Mouse (Mus musculus) liver, embryonic 14.5 days (tissue): ENCODE data around the gene Ltf. TPM values are rescaled to one million over a fixed set of nuclear protein-coding genes. Genes with fewer than 3 reads are reported as not detected.

Experiments
- ATAC-seq: fragments of 200-750 bp; cut with Nextera tagmentation; 2 replicates; pipeline ENCODE4 v1.8.0; 2017; ENCODE audit warnings: moderate number of reproducible peaks, mild to moderate bottlenecking, moderate library complexity; ENCODE audit not compliant: insufficient read depth
- DNase-seq, 3 experiments: peaks; one replicate each; pipeline ENCODE4 v3.0.0-alpha.2; 2012 to 2013; ENCODE audit warnings: low read depth in 3 of 3, low spot score in 3 of 3
- H3K27ac ChIP-seq: fragments of 300-500 bp; sonication (generic); 2 replicates; pipeline ENCODE4 v1.5.1; 2014; ENCODE audit warnings: moderate library complexity, mild to moderate bottlenecking, control low read depth, inconsistent platforms
- H3K27me3 ChIP-seq: fragments of 300-500 bp; sonication (generic); 2 replicates; pipeline ENCODE4 v1.6.1; 2014; ENCODE audit warnings: mild to moderate bottlenecking, low read length, moderate library complexity; ENCODE audit not compliant: control insufficient read depth, insufficient read depth
- H3K36me3 ChIP-seq: fragments of 300-500 bp; sonication (generic); replicated peaks from 2 replicates; pipeline ENCODE4 v1.6.1; 2014; ENCODE audit warnings: low read depth; ENCODE audit not compliant: control insufficient read depth, insufficient read depth
- H3K4me1 ChIP-seq, 2 experiments: fragments of 200-500 bp in 1 of 2; fragments of 300-500 bp in 1 of 2; sonication (generic) in 1 of 2; replicated peaks; 2 replicates each; pipeline ENCODE4 v1.6.1; 2012 to 2014; ENCODE audit warnings: antibody characterized with exemption in 1 of 2, inconsistent platforms in 1 of 2, low read length in 1 of 2; ENCODE audit not compliant: control insufficient read depth in 2 of 2, insufficient read depth in 2 of 2
- H3K4me2 ChIP-seq: fragments of 300-500 bp; sonication (generic); 2 replicates; pipeline ENCODE4 v1.6.1; 2014; ENCODE audit warnings: low read depth, mild to moderate bottlenecking, control low read depth, moderate library complexity
- H3K4me3 ChIP-seq, 2 experiments: fragments of 200-500 bp in 1 of 2; fragments of 300-500 bp in 1 of 2; sonication (generic) in 1 of 2; 2 replicates each; pipeline ENCODE4 v1.5.1; 2012 to 2014; ENCODE audit warnings: low read depth in 2 of 2, low read length in 2 of 2, mild to moderate bottlenecking in 2 of 2, control low read depth in 1 of 2, inconsistent platforms in 1 of 2, moderate library complexity in 1 of 2; ENCODE audit not compliant: insufficient read depth in 1 of 2
- H3K9ac ChIP-seq: fragments of 300-500 bp; sonication (generic); replicated peaks from 2 replicates; pipeline ENCODE4 v1.6.1; 2014; ENCODE audit warnings: mild to moderate bottlenecking, control low read depth, moderate library complexity
- H3K9me3 ChIP-seq: fragments of 300-500 bp; sonication (generic); 2 replicates; pipeline ENCODE4 v1.6.1; 2016; ENCODE audit warnings: low read length, mixed read lengths; ENCODE audit not compliant: control insufficient read depth
- CTCF ChIP-seq: IDR thresholded peaks from 2 replicates; pipeline ENCODE4 v1.5.1; 2016; ENCODE audit warnings: antibody characterized with exemption, low read depth, control low read depth
- EP300 ChIP-seq: IDR thresholded peaks from 2 replicates; pipeline ENCODE4 v1.6.1; 2016; ENCODE audit warnings: antibody characterized with exemption, low read depth
- WGBS: fragments of 180-500 bp; shearing (Covaris S2); extraction: QIAGEN DNeasy Blood & Tissue Kit; methylation state at CpG from one replicate; pipeline ENCODE4 v1.1.7; 2014; ENCODE audit not compliant: insufficient replicate concordance; 5-methylcytosine and 5-hydroxymethylcytosine counted together
- polyA plus RNA-seq, 2 experiments: library from polyadenylated mRNA; depleted of rRNA in 1 of 2; stranded (reverse) in 1 of 2; unstranded in 1 of 2; fragments of >200 nt; fragmentation: Nextera tagmentation in 1 of 2; extraction: Ambion mirVana in 1 of 2; gene quantifications; 2 replicates each; pipeline versions ENCODE4 v1.2.1 to v1.2.3; 2012 to 2014

The Ltf gene
- polyA plus RNA-seq, 2 experiments: 7.4 to 29.8 TPM

GRCm38 (mm10) chr9:110990204-110990603 is 28.9 kb upstream of the Ltf start, which contains the start of gene Rtp3:
TSS of gene Rtp3 (minus strand) at chr9:110990583.
- Histone ChIP-seq H3K4me2 (peak within 1 kb of the TSS; percentile 48), H3K36me3 (no peaks in the 10 kb centered on the region), H3K9ac (0 out of 2 replicates have a peak within 1 kb of the TSS, but pooled peaks have one; percentile 7), H3K27ac (no peak within 1 kb of the TSS), H3K9me3 (no peaks in the 10 kb centered on the region), H3K4me3 (peak within 1 kb of the TSS; percentile 38 to 52), H3K27me3 (no peaks in the 10 kb centered on the region), H3K4me1 (peaks cover 0 to 12% of the 10 kb centered on the region in 2 experiments; a peak in 2 of 4 replicates)
- no peak for TF ChIP-seq CTCF
- TF ChIP-seq EP300: no peak
- ATAC-seq (no peak), DNase-seq (no peak)
- 15% methylated on average over 6 of the region's 6 CpGs for WGBS

- DNase-seq: peak; percentile 28 to 39 (median 34)
- no peak overlapping the region for H3K4me2 ChIP-seq
- no peak overlapping the region for H3K27ac ChIP-seq
- peaks cover 0 to 12% of the 10 kb centered on the region in 2 experiments; a peak in 2 of 4 replicates for H3K4me1 ChIP-seq
- no peak overlapping the region for H3K4me3 ChIP-seq
- H3K9me3 ChIP-seq: no peaks in the 10 kb centered on the region
- ATAC-seq: peak; percentile 42
- no peaks in the 10 kb centered on the region for H3K27me3 ChIP-seq
- TF ChIP-seq EP300 (no peak), CTCF (no peak)
- H3K9ac ChIP-seq: no peak overlapping the region
- no peaks in the 10 kb centered on the region for H3K36me3 ChIP-seq
- 34% methylated on average over 3 of the region's 3 CpGs for WGBS
These were observed 25.8 kb upstream of the Ltf start for GRCm38 (mm10) chr9:110993281-110993709.

GRCm38 (mm10) chr9:110994716-110995172 is 24.3 kb upstream of the Ltf start:
- Histone ChIP-seq H3K9me3 (no peaks in the 10 kb centered on the region), H3K9ac (peak overlapping the region; percentile 13; the same call in 1 of the 2 replicates), H3K4me3 (peak overlapping the region; percentile 29 to 54), H3K27me3 (no peaks in the 10 kb centered on the region), H3K27ac (no peak overlapping the region; the same call in 1 of the 2 replicates), H3K36me3 (no peaks in the 10 kb centered on the region), H3K4me1 (peaks cover 0 to 12% of the 10 kb centered on the region in 2 experiments; a peak in 2 of 4 replicates), H3K4me2 (peak overlapping the region; percentile 63)
- ATAC-seq (peak; percentile 67), DNase-seq (peak; percentile 66 to 70 (median 68))
- WGBS: 10% methylated on average over 13 of the region's 13 CpGs
- peak; percentile 58 for TF ChIP-seq CTCF
- TF ChIP-seq EP300: no peak

GRCm38 (mm10) chr9:110997245-110997644 is 21.8 kb upstream of the Ltf start:
- Histone ChIP-seq H3K27ac (no peak overlapping the region), H3K36me3 (no peaks in the 10 kb centered on the region), H3K9me3 (no peaks in the 10 kb centered on the region), H3K4me3 (no peak overlapping the region), H3K4me2 (no peak overlapping the region), H3K4me1 (peaks cover 0 to 8% of the 10 kb centered on the region in 2 experiments; a peak in 3 of 4 replicates), H3K9ac (no peak overlapping the region), H3K27me3 (no peaks in the 10 kb centered on the region)
- DNase-seq: peak; percentile 67 to 71 (median 68)
- ATAC-seq: peak; percentile 22; the same call in 1 of the 2 replicates
- 0% methylated on average over 5 of the region's 5 CpGs for WGBS
- TF ChIP-seq EP300 (no peak), CTCF (peak; percentile 99)

GRCm38 (mm10) chr9:110999056-110999455 is 20.0 kb upstream of the Ltf start:
- no peaks in the 10 kb centered on the region for H3K9me3 ChIP-seq
- H3K36me3 ChIP-seq: no peaks in the 10 kb centered on the region
- no peaks in the 10 kb centered on the region for H3K27me3 ChIP-seq
- no peak overlapping the region for H3K27ac ChIP-seq
- DNase-seq (no peak), ATAC-seq (no peak)
- H3K9ac ChIP-seq: no peak overlapping the region
- no peak overlapping the region for H3K4me3 ChIP-seq
- TF ChIP-seq CTCF (no peak), EP300 (no peak)
- H3K4me1 ChIP-seq: peaks cover 0 to 9% of the 10 kb centered on the region in 2 experiments; a peak in 3 of 4 replicates
- WGBS: 71% methylated on average over 2 of the region's 2 CpGs
- no peak overlapping the region for H3K4me2 ChIP-seq
